Mouse (Mus musculus): ENCODE measurements at regions not wholly inside any gene's neighbourhood (a gene's known extent, or its start where the extent isn't known, plus 50 kb on each side); places are given as distances from the start of the nearest gene placed in this dataset.

DNA sequence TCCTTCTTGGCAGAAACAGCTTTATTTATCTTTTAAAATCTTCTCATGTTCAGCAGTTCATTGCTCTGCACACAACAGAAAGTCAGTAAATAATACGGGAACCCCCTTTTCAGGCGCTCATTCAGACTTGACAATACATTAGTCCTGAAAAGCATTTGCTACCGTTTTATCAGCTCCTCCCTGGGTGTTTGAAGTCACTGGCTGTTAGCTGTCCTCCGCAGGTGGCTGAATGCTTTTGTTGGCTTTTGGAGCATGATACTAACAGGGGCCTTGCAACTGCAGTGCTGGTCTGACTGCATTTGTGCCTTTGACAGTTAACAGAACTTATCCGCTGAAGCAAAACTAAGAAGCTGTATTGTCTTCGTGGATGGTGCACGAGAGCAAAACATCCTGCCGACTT, 135.0 kb upstream of the Gm4301 start:
- no peak for TF ChIP-seq FLI1 (IDR thresholded peaks at IDR 0.05; ENCODE audit: low read length)
- no peak for TF ChIP-seq GATA1 (IDR thresholded peaks at IDR 0.05; ENCODE audit: borderline replicate concordance, low read length)
- H3K9me3 ChIP-seq = 0 out of 2 replicates have a peak, but pooled peaks cover 3% of the 10 kb centered on the region

GRCm38 (mm10) chr10:100206617-100207530, 128.6 kb upstream of the Gm4301 start:
- Histone ChIP-seq H3K36me3 (replicated peaks; ENCODE audit: low read length) (no peaks in the 10 kb centered on the region), H3K4me3 (replicated peaks) (peak overlapping the region; percentile 42), H3K27me3 (replicated peaks) (no peaks in the 10 kb centered on the region), H3K9me3 (no peaks in the 10 kb centered on the region), H3K4me1 (peaks cover 6% of the 10 kb centered on the region; the same call in 1 of the 2 replicates)
- TF ChIP-seq GATA1 (IDR thresholded peaks at IDR 0.05; ENCODE audit: borderline replicate concordance, low read length) (no peak), FLI1 (IDR thresholded peaks at IDR 0.05; ENCODE audit: low read length) (no peak)

More for the DNA sequence above, 135.0 kb upstream of the Gm4301 start:
- no peaks in the 10 kb centered on the region for H3K4me1 ChIP-seq
- no peaks in the 10 kb centered on the region for H3K27me3 ChIP-seq (replicated peaks)
- no peak overlapping the region for H3K4me3 ChIP-seq (replicated peaks)
- H3K36me3 ChIP-seq (replicated peaks; ENCODE audit: low read length) = no peaks in the 10 kb centered on the region

DNA sequence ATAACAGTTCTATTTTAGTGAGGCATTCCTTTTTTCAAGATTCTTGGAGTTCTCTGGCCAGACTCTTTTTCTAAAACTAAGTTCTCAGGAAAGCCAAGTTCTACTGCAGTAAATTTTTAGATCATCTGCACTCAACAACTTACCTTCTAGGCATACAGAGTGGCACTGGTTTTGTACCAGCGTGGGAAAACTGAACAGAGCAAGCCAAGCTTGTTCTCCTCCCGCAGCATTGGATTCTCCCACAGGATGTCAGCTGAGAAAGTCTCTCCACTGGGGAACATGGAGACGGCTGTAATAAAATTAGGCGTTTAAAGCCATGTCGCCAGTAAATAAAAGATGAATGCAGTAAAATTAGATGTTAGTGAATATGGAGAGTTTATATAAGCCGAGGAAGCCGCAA, 124.8 kb upstream of the Gm4301 start:
- no peaks in the 10 kb centered on the region for H3K27me3 ChIP-seq (replicated peaks)
- H3K4me3 ChIP-seq (replicated peaks) = no peak overlapping the region
- peaks cover 6% of the 10 kb centered on the region; the same call in 1 of the 2 replicates for H3K4me1 ChIP-seq
- no peaks in the 10 kb centered on the region for H3K9me3 ChIP-seq
- H3K36me3 ChIP-seq (replicated peaks; ENCODE audit: low read length) = no peaks in the 10 kb centered on the region
- TF ChIP-seq GATA1 (IDR thresholded peaks at IDR 0.05; ENCODE audit: borderline replicate concordance, low read length) = no peak

DNA sequence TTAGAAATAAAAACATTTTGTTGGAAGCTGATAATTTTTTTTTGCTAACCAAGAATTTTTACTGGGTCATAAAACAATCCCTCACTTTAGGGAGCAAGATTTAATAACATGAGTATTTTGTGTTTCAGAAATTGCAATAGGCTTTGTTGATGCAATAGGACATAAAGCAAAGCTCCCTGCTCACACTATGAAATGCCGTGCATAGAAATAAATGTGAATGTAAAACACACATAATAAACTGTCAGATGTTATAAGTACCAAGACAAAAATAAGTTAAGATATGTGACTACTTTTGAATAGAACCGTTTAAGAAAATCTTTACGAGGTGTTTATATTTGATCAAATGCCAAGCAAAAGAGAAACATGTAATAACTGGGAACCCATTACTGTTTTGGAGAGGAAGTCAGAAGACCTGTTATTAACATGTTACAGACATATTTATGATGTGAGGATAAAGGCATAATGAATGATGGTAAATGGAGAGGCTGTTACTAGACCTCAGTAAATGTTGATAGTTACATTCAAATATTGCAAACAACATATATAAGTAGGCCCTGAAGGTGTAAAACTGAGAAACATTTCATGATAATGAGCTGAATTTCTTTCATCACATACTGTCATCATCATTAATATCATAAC, 110.9 kb upstream of the Gm4301 start:
- TF ChIP-seq FLI1 (IDR thresholded peaks at IDR 0.05; ENCODE audit: low read length) (no peak), GATA1 (IDR thresholded peaks at IDR 0.05; ENCODE audit: borderline replicate concordance, low read length) (no peak)
- no peaks in the 10 kb centered on the region for H3K4me1 ChIP-seq
- H3K9me3 ChIP-seq = no peaks in the 10 kb centered on the region
- no peak overlapping the region for H3K4me3 ChIP-seq (replicated peaks)
- no peaks in the 10 kb centered on the region for H3K36me3 ChIP-seq (replicated peaks; ENCODE audit: low read length)
- H3K27me3 ChIP-seq (replicated peaks) = no peaks in the 10 kb centered on the region

DNA sequence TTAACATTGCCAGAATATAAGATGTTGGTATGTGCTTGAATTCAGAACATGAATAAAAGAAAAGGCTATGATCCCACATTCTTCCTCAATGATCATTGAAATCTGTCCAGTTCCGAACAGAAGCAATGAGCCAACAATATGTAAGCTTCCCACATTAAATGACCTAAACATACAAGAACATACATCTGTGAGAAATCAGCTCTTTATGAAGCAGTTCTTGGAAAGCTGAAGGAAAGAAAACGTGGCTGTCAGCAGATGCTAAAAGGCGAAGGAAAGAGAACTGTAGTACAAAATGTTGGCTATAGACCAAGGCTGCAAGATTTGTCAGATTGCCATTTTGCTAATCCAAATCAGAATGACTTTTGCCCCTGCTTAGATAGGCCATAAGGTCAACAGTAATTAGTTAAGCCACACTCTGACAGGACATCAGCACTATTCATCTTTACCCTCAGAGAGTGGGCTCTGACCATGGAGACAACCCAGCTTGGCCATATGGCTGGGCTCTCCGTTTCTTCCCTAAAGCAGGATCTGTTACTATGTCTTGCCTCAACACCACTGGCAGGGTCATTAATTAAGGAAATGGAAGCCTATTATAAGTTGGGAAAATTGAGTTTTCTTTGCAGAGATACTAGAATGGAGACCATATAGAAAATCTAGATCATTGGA, 76.1 kb upstream of the Gm4301 start:
- H3K27me3 ChIP-seq (replicated peaks) = no peaks in the 10 kb centered on the region
- H3K4me1 ChIP-seq = no peaks in the 10 kb centered on the region
- no peak for TF ChIP-seq FLI1 (IDR thresholded peaks at IDR 0.05; ENCODE audit: low read length)
- no peaks in the 10 kb centered on the region for H3K36me3 ChIP-seq (replicated peaks; ENCODE audit: low read length)
- peaks cover 7% of the 10 kb centered on the region for H3K9me3 ChIP-seq
- H3K4me3 ChIP-seq (replicated peaks) = no peak overlapping the region

GRCm38 (mm10) chr10:100263447-100263846, 72.0 kb upstream of the Gm4301 start:
- peaks cover 7% of the 10 kb centered on the region for H3K9me3 ChIP-seq
- no peaks in the 10 kb centered on the region for H3K27me3 ChIP-seq (replicated peaks)
- no peaks in the 10 kb centered on the region for H3K4me1 ChIP-seq
- TF ChIP-seq FLI1 (IDR thresholded peaks at IDR 0.05; ENCODE audit: low read length) = no peak
- TF ChIP-seq GATA1 (IDR thresholded peaks at IDR 0.05; ENCODE audit: borderline replicate concordance, low read length) = no peak
- no peak overlapping the region for H3K4me3 ChIP-seq (replicated peaks)
- H3K36me3 ChIP-seq (replicated peaks; ENCODE audit: low read length) = no peaks in the 10 kb centered on the region

DNA sequence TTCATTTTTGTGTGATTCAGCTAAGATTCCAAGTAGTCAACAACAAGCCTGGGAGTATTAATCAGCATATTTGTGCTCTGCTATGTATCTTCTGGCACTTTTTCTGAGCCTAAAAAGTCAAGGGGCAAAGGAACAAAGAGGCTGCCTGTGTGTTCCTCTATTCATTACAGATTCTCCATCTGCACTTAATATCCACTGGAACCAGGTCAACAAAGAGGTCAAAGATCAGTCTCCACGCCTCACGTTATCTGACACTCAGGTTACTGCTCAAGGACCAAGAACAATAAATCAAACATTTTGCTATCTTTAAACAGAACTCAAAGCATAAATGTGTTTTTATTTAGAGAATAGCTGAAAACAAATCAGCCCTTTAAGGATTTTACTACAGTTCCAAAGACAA, 71.4 kb upstream of the Gm4301 start:
- Histone ChIP-seq H3K4me3 (replicated peaks) (no peak overlapping the region), H3K9me3 (peaks cover 6% of the 10 kb centered on the region)
- TF ChIP-seq FLI1 (IDR thresholded peaks at IDR 0.05; ENCODE audit: low read length) (no peak), GATA1 (IDR thresholded peaks at IDR 0.05; ENCODE audit: borderline replicate concordance, low read length) (no peak)

DNA sequence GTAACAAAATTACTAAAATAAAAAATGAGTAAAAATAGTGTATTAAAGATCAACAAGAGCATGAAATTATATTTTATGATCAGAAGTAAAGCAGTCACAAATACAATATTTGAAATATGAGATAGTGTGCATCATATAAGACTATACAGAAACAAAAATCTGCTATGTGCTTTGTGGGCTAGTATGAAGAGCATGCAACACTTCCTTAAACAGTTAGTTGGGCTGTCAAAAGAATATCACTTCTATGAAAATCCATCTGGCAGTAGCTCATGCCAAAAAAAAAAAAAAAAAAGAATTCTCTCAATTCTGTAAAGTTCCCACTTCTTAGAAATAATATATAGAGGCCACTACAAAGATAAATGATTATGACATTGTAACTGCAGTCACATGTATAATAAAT, 53.0 kb upstream of the Gm4301 start:
- Histone ChIP-seq H3K4me1 (no peaks in the 10 kb centered on the region), H3K36me3 (replicated peaks; ENCODE audit: low read length) (no peaks in the 10 kb centered on the region), H3K4me3 (replicated peaks) (no peak overlapping the region), H3K27me3 (replicated peaks) (no peaks in the 10 kb centered on the region), H3K9me3 (0 out of 2 replicates have a peak, but pooled peaks cover 10% of the 10 kb centered on the region)
- no peak for TF ChIP-seq FLI1 (IDR thresholded peaks at IDR 0.05; ENCODE audit: low read length)
- TF ChIP-seq GATA1 (IDR thresholded peaks at IDR 0.05; ENCODE audit: borderline replicate concordance, low read length) = no peak

More for the DNA sequence above, 71.4 kb upstream of the Gm4301 start:
- H3K4me1 ChIP-seq = no peaks in the 10 kb centered on the region
- no peaks in the 10 kb centered on the region for H3K27me3 ChIP-seq (replicated peaks)
- no peaks in the 10 kb centered on the region for H3K36me3 ChIP-seq (replicated peaks; ENCODE audit: low read length)
